Mouse (Mus musculus) forebrain, embryonic 11.5 days (tissue): Measurements from ENCODE around the gene Foxs1. TPM values are rescaled to one million over a fixed set of nuclear protein-coding genes. Genes with fewer than 3 reads are reported as not detected.

Source experiments
- ATAC-seq: fragments of 200-750 bp; cut with Nextera tagmentation; replicated peaks from 2 replicates; pipeline ENCODE4 v1.8.0; 2017; ENCODE audit warnings: moderate TSS enrichment; ENCODE audit not compliant: low FRiP score
- DNase-seq: peaks from one replicate; pipeline ENCODE4 v3.0.0-alpha.2; 2017; ENCODE audit warnings: low spot score
- H3K27ac ChIP-seq: fragments of 300-500 bp; sonication (generic); 2 replicates; pipeline ENCODE4 v1.5.1; 2014; ENCODE audit warnings: low read depth, low read length
- H3K27me3 ChIP-seq: fragments of 300-500 bp; sonication (generic); 2 replicates; pipeline ENCODE4 v1.6.1; 2014; ENCODE audit warnings: mild to moderate bottlenecking, low read length, mixed read lengths; ENCODE audit not compliant: control insufficient read depth, insufficient read depth
- H3K36me3 ChIP-seq: fragments of 300-500 bp; sonication (generic); 2 replicates; pipeline ENCODE4 v1.6.1; 2014; ENCODE audit warnings: mild to moderate bottlenecking, low read length, moderate library complexity, mixed read lengths; ENCODE audit not compliant: control insufficient read depth, insufficient read depth
- H3K4me1 ChIP-seq: fragments of 300-500 bp; sonication (generic); replicated peaks from 2 replicates; pipeline ENCODE4 v1.6.1; 2014; ENCODE audit warnings: low read length, mixed read lengths; ENCODE audit not compliant: control insufficient read depth, insufficient read depth
- H3K4me2 ChIP-seq: fragments of 300-500 bp; sonication (generic); 2 replicates; pipeline ENCODE4 v1.6.1; 2014; ENCODE audit warnings: low read depth, mild to moderate bottlenecking, low read length, moderate library complexity, mixed read lengths; ENCODE audit not compliant: severe bottlenecking
- H3K4me3 ChIP-seq: fragments of 300-500 bp; sonication (generic); 2 replicates; pipeline ENCODE4 v1.5.1; 2014; ENCODE audit warnings: low read depth, low read length
- H3K9ac ChIP-seq: fragments of 300-500 bp; sonication (generic); 2 replicates; pipeline ENCODE4 v1.6.1; 2014; ENCODE audit warnings: low read length
- H3K9me3 ChIP-seq: fragments of 300-500 bp; sonication (generic); 2 replicates; pipeline ENCODE4 v1.6.1; 2016; ENCODE audit warnings: low read length, mixed read lengths; ENCODE audit not compliant: control insufficient read depth
- WGBS: fragments of 180-500 bp; shearing (Covaris S2); extraction: QIAGEN DNeasy Blood & Tissue Kit; methylation state at CpG from one replicate; pipeline ENCODE4 v1.1.7; 2014; 5-methylcytosine and 5-hydroxymethylcytosine counted together
- polyA plus RNA-seq: library from polyadenylated mRNA; unstranded; fragments of >200 nt; fragmentation: Nextera tagmentation; extraction: Ambion mirVana; gene quantifications from 2 replicates; pipeline ENCODE4 v1.2.1, GENCODE M21; 2014

Gene Foxs1
- 1.4 and 2.3 TPM in 2 replicates for polyA plus RNA-seq

- H3K9me3 ChIP-seq, result no peaks in the 10 kb centered on the region
- WGBS, result 50% methylated on average over 9 of the region's 9 CpGs
- DNase-seq (no peak), ATAC-seq (no peak)
- H3K4me3 ChIP-seq, result no peak within 1 kb of the TSS
- no peak within 1 kb of the TSS for H3K9ac ChIP-seq
- H3K27ac ChIP-seq, result no peak within 1 kb of the TSS
- H3K4me2 ChIP-seq, result no peak within 1 kb of the TSS
- no peaks in the 10 kb centered on the region for H3K27me3 ChIP-seq
- H3K36me3 ChIP-seq, result no peaks in the 10 kb centered on the region
- no peaks in the 10 kb centered on the region for H3K4me1 ChIP-seq
These were observed at the start of gene Foxs1 for GRCm38 (mm10) chr2:152933048-152933447. Foxs1 (minus strand) TSS chr2:152933208.

- Histone ChIP-seq H3K27ac (no peak overlapping the region), H3K36me3 (no peaks in the 10 kb centered on the region), H3K9ac (no peak overlapping the region), H3K9me3 (no peaks in the 10 kb centered on the region), H3K4me1 (no peaks in the 10 kb centered on the region), H3K4me3 (no peak overlapping the region), H3K27me3 (no peaks in the 10 kb centered on the region), H3K4me2 (no peak overlapping the region)
- no peak for DNase-seq
- 52% methylated on average over 3 of the region's 3 CpGs for WGBS
- ATAC-seq, result no peak
These were observed 44.0 kb upstream of the Foxs1 start for GRCm38 (mm10) chr2:152976991-152977390.

- no peak overlapping the region for H3K27ac ChIP-seq
- no peaks in the 10 kb centered on the region for H3K36me3 ChIP-seq
- H3K9ac ChIP-seq, result no peak overlapping the region
- ATAC-seq (no peak), DNase-seq (no peak)
- 71% methylated on average over 4 of the region's 4 CpGs for WGBS
- no peak overlapping the region for H3K4me2 ChIP-seq
- H3K27me3 ChIP-seq, result no peaks in the 10 kb centered on the region
- H3K4me3 ChIP-seq, result no peak overlapping the region
- no peaks in the 10 kb centered on the region for H3K9me3 ChIP-seq
- no peaks in the 10 kb centered on the region; the same call in 1 of the 2 replicates for H3K4me1 ChIP-seq
These were observed 32.5 kb upstream of the Foxs1 start for GRCm38 (mm10) chr2:152965555-152965954.

- ATAC-seq (peak; percentile 96), DNase-seq (peak; percentile 86)
- Histone ChIP-seq H3K9ac (peak within 1 kb of the TSS; percentile 52), H3K4me1 (no peaks in the 10 kb centered on the region; the same call in 1 of the 2 replicates), H3K4me3 (peak within 1 kb of the TSS; percentile 43), H3K36me3 (no peaks in the 10 kb centered on the region), H3K27ac (no peak within 1 kb of the TSS), H3K4me2 (peak within 1 kb of the TSS; percentile 76), H3K9me3 (no peaks in the 10 kb centered on the region), H3K27me3 (no peaks in the 10 kb centered on the region)
- 1% methylated on average over 34 of the region's 34 CpGs for WGBS
These were observed 29.2 kb upstream of the Foxs1 start, which contains the start of gene Ttll9 for GRCm38 (mm10) chr2:152962091-152962793. Ttll9 (plus strand) TSS chr2:152962485.

- no peaks in the 10 kb centered on the region for H3K36me3 ChIP-seq
- H3K27me3 ChIP-seq, result peaks cover 4% of the 10 kb centered on the region; the same call in 1 of the 2 replicates
- H3K9ac ChIP-seq, result no peak overlapping the region
- no peak for DNase-seq
- no peak overlapping the region for H3K4me2 ChIP-seq
- WGBS, result 84% methylated on average over 3 of the region's 3 CpGs
- H3K4me3 ChIP-seq, result no peak overlapping the region
- H3K9me3 ChIP-seq, result no peaks in the 10 kb centered on the region
- ATAC-seq, result no peak
- H3K4me1 ChIP-seq, result no peaks in the 10 kb centered on the region; the same call in 1 of the 2 replicates
- H3K27ac ChIP-seq, result no peak overlapping the region
These were observed 25.1 kb upstream of the Foxs1 start for GRCm38 (mm10) chr2:152958116-152958515.

- Histone ChIP-seq H3K27ac (no peak overlapping the region), H3K27me3 (peaks cover 9% of the 10 kb centered on the region), H3K36me3 (no peaks in the 10 kb centered on the region), H3K9me3 (no peaks in the 10 kb centered on the region), H3K4me2 (peak overlapping the region; percentile 97), H3K4me1 (no peaks in the 10 kb centered on the region), H3K9ac (peak overlapping the region; percentile 75), H3K4me3 (peak overlapping the region; percentile 63)
- no peak for DNase-seq
- WGBS, result 14% methylated on average over 13 of the region's 13 CpGs
- ATAC-seq, result peak; percentile 44; the same call in 1 of the 2 replicates
These were observed 19.1 kb upstream of the Foxs1 start for GRCm38 (mm10) chr2:152951850-152952720.

- H3K27me3 ChIP-seq, result peaks cover 9% of the 10 kb centered on the region
- H3K36me3 ChIP-seq, result no peaks in the 10 kb centered on the region
- no peak within 1 kb of the TSS for H3K27ac ChIP-seq
- H3K9me3 ChIP-seq, result no peaks in the 10 kb centered on the region
- DNase-seq (peak; percentile 76), ATAC-seq (peak; percentile 69)
- H3K9ac ChIP-seq, result peak within 1 kb of the TSS; percentile 75
- peak within 1 kb of the TSS; percentile 63 for H3K4me3 ChIP-seq
- H3K4me1 ChIP-seq, result no peaks in the 10 kb centered on the region
- peak within 1 kb of the TSS; percentile 97 for H3K4me2 ChIP-seq
- WGBS, result 1% methylated on average over 50 of the region's 54 CpGs
These were observed 18.2 kb upstream of the Foxs1 start, which contains the start of gene Dusp15 for GRCm38 (mm10) chr2:152951065-152951849. Dusp15 (minus strand) TSS chr2:152951698.
